Comparison of ENCODE assay signal across 8 mouse cellular contexts in genomic region chr16:10544995-10545622, GRCm38 (mm10). TPM values are rescaled to one million over a fixed set of nuclear protein-coding genes. Genes with fewer than 3 reads are reported as not detected.
A peak's percentile ranks its signal among the peaks of the same experiment; 100 is the strongest.
DNase-seq lines count a peak whose midpoint lies in the region; ATAC-seq and TF ChIP-seq lines count a peak whose summit lies in the region.

Gene Clec16a, plus strand, starts transcription at chr16:10545339.

- WGBS in bone marrow, adult 2 months: under 1% methylated on average over 58 of the region's 58 CpGs
- under 1% methylated on average over 58 of the region's 58 CpGs for WGBS in embryonic facial prominence, embryonic 15.5 days
- WGBS in limb, embryonic 14.5 days: under 1% methylated on average over 58 of the region's 58 CpGs
- under 1% methylated on average over 55 of the region's 58 CpGs for WGBS in midbrain, postnatal 0 days

- H3K9me3 ChIP-seq in embryonic facial prominence, embryonic 15.5 days (replicated peaks): no peaks in the 10 kb centered on the region
- H3K9me3 ChIP-seq in limb, embryonic 14.5 days (ENCODE audit: control insufficient read depth, low read length): no peaks in the 10 kb centered on the region
- no peaks in the 10 kb centered on the region for H3K9me3 ChIP-seq in midbrain, postnatal 0 days (ENCODE audit: low read length)

- peak within 1 kb of the TSS; percentile 68 for H3K9ac ChIP-seq in embryonic facial prominence, embryonic 15.5 days
- peak within 1 kb of the TSS; percentile 78 for H3K9ac ChIP-seq in limb, embryonic 14.5 days (ENCODE audit: low read depth, low read length, severe bottlenecking)
- H3K9ac ChIP-seq in midbrain, postnatal 0 days (replicated peaks; ENCODE audit: low read length, poor library complexity, severe bottlenecking): peak within 1 kb of the TSS; percentile 85

- peak within 1 kb of the TSS; percentile 95 for H3K4me3 ChIP-seq in bone marrow, adult 2 months (replicated peaks; ENCODE audit: control insufficient read depth, low read depth, low read length)
- H3K4me3 ChIP-seq in embryonic facial prominence, embryonic 15.5 days (replicated peaks): peak within 1 kb of the TSS; percentile 92
- peak within 1 kb of the TSS; percentile 89 for H3K4me3 ChIP-seq in limb, embryonic 14.5 days (replicated peaks; ENCODE audit: low read length)
- H3K4me3 ChIP-seq in midbrain, postnatal 0 days (ENCODE audit: low read depth, low read length): peak within 1 kb of the TSS; percentile 95

- H3K27ac ChIP-seq in bone marrow, adult 2 months (ENCODE audit: control insufficient read depth, insufficient read depth, low read depth, low read length, poor library complexity): peak within 1 kb of the TSS; percentile 49
- peak within 1 kb of the TSS; percentile 48; the same call in 1 of the 2 replicates for H3K27ac ChIP-seq in embryonic facial prominence, embryonic 15.5 days (replicated peaks)
- H3K27ac ChIP-seq in limb, embryonic 14.5 days (replicated peaks; ENCODE audit: low read depth, low read length): 0 out of 2 replicates have a peak within 1 kb of the TSS, but pooled peaks have one; percentile 52
- H3K27ac ChIP-seq in midbrain, postnatal 0 days (ENCODE audit: low read depth, low read length): peak within 1 kb of the TSS; percentile 55

- H3K4me1 ChIP-seq in bone marrow, adult 2 months (ENCODE audit: control insufficient read depth, insufficient read depth, low read length): peaks cover 4% of the 10 kb centered on the region
- H3K4me1 ChIP-seq in embryonic facial prominence, embryonic 15.5 days: peaks cover 38% of the 10 kb centered on the region
- peaks cover 25% of the 10 kb centered on the region for H3K4me1 ChIP-seq in limb, embryonic 14.5 days (ENCODE audit: control insufficient read depth, insufficient read depth, low read length)
- peaks cover 26% of the 10 kb centered on the region for H3K4me1 ChIP-seq in midbrain, postnatal 0 days (ENCODE audit: insufficient read depth, low read length)

- H3K27me3 ChIP-seq in embryonic facial prominence, embryonic 15.5 days: no peaks in the 10 kb centered on the region
- no peaks in the 10 kb centered on the region for H3K27me3 ChIP-seq in limb, embryonic 14.5 days (ENCODE audit: control insufficient read depth, insufficient read depth, low read length)
- no peaks in the 10 kb centered on the region for H3K27me3 ChIP-seq in midbrain, postnatal 0 days (ENCODE audit: insufficient read depth, low read length)

- DNase-seq in 416B (ENCODE audit: low read depth): peak; percentile 97
- peak; percentile 96 for DNase-seq in heart, adult 8-10 months (ENCODE audit: low spot score)
- DNase-seq in kidney, adult 9 months: peak; percentile 98
- peak; percentile 93 for DNase-seq in limb, embryonic 14.5 days (ENCODE audit: low spot score)
- DNase-seq in midbrain, postnatal 0 days (ENCODE audit: low spot score): peak; percentile 96
- DNase-seq in spleen, postnatal 14 days (ENCODE audit: low spot score in 2 of 2): peak; percentile 89 to 96

- TF ChIP-seq POLR2A in bone marrow, adult 2 months (IDR thresholded peaks at IDR 0.05; ENCODE audit: borderline replicate concordance, control insufficient read depth, low read depth, low read length): peak; percentile 63; the same call in 1 of the 2 replicates
- no peak for TF ChIP-seq POLR2A in limb, embryonic 14.5 days (IDR thresholded peaks at IDR 0.05; ENCODE audit: borderline replicate concordance, extremely low read depth, insufficient read depth, insufficient read length)

- H3K36me3 ChIP-seq in embryonic facial prominence, embryonic 15.5 days: no peaks in the 10 kb centered on the region
- H3K36me3 ChIP-seq in limb, embryonic 14.5 days (ENCODE audit: control insufficient read depth, insufficient read depth, low read length): 0 out of 2 replicates have a peak, but pooled peaks cover 5% of the 10 kb centered on the region
- H3K36me3 ChIP-seq in midbrain, postnatal 0 days (ENCODE audit: insufficient read depth, low read length): no peaks in the 10 kb centered on the region

- TF ChIP-seq CTCF in bone marrow, adult 2 months (IDR thresholded peaks at IDR 0.05; ENCODE audit: control insufficient read depth, insufficient read depth, low read length): no peak
- TF ChIP-seq CTCF in midbrain, postnatal 0 days (IDR thresholded peaks at IDR 0.05): no peak

- ATAC-seq in embryonic facial prominence, embryonic 15.5 days (ENCODE audit: insufficient number of reproducible peaks, low FRiP score, low TSS enrichment, low read depth): peak; percentile 86
- peak; percentile 91 for ATAC-seq in limb, embryonic 14.5 days (ENCODE audit: low FRiP score, low read depth)
- ATAC-seq in midbrain, postnatal 0 days (ENCODE audit: low FRiP score): peak; percentile 89

- peak within 1 kb of the TSS; percentile 66 for H3K4me2 ChIP-seq in embryonic facial prominence, embryonic 15.5 days (replicated peaks)
- H3K4me2 ChIP-seq in limb, embryonic 14.5 days (replicated peaks; ENCODE audit: low read depth, low read length, severe bottlenecking): peak within 1 kb of the TSS; percentile 86
- peak within 1 kb of the TSS; percentile 69 for H3K4me2 ChIP-seq in midbrain, postnatal 0 days (ENCODE audit: low read depth, low read length, poor library complexity, severe bottlenecking)

RNA-seq across cellular contexts. Expression of gene Clec16a, which starts in this region (rescaled TPM):
- 3.0 and 6.3 TPM in 2 replicates for polyA plus RNA-seq in bone marrow, adult 2 months (2011; ENCODE audit: insufficient read depth, insufficient read length, low replicate concordance, missing spikeins)
- 39.6 and 42.8 TPM in 2 replicates for polyA plus RNA-seq in embryonic facial prominence, embryonic 15.5 days (2015; fragmentation: Nextera tagmentation; extraction: Ambion mirVana)
- 10 to 100 TPM; 54.8 to 71.3 (median 63.2) TPM for total RNA-seq in heart, adult 8-10 months (2022)
- 12.5 and 14.6 TPM in 2 replicates for polyA plus RNA-seq in limb, embryonic 14.5 days (2012; rRNA removed)
- 29.9 and 34.9 TPM in 2 replicates for polyA plus RNA-seq in limb, embryonic 14.5 days (2014; fragmentation: Nextera tagmentation; extraction: Ambion mirVana)
- 63.8 and 65.8 TPM in 2 replicates for total RNA-seq in midbrain, postnatal 0 days (2014; rRNA removed)
- polyA plus RNA-seq in midbrain, postnatal 0 days (2015; fragmentation: Nextera tagmentation; extraction: Ambion mirVana): 58.5 and 69.5 TPM in 2 replicates

Comparison
In these comparisons a context has a peak if more than half of its experiments do, and no peak if none do; other contexts are left out.
1. Peak in every context shown above with its lines: DNase-seq, ATAC-seq, H3K4me3 ChIP-seq and H3K27ac ChIP-seq.